ENCODE assay signal across 8 mouse cellular contexts in genomic region chr15:83204731-83205451, GRCm38 (mm10). TPM values are rescaled to one million over a fixed set of nuclear protein-coding genes. Genes with fewer than 3 reads are reported as not detected.
DNase-seq lines count a peak whose midpoint lies in the region; ATAC-seq lines count a peak whose summit lies in the region.

No protein-coding gene starts in this region.

- H3K4me1 ChIP-seq in heart, embryonic 14.5 days (ENCODE audit: control insufficient read depth in 2 of 2, insufficient read depth in 2 of 2, low read length in 2 of 2) = peaks cover 2 to 4% of the 10 kb centered on the region in 2 experiments; a peak in 2 of 4 replicates
- peaks cover 19% of the 10 kb centered on the region for H3K4me1 ChIP-seq in liver, embryonic 12.5 days
- 0 out of 2 replicates have a peak, but pooled peaks cover 3% of the 10 kb centered on the region for H3K4me1 ChIP-seq in neural tube, embryonic 11.5 days (ENCODE audit: control insufficient read depth, insufficient read depth, low read length)

- H3K4me3 ChIP-seq in heart, embryonic 14.5 days (ENCODE audit: control insufficient read depth in 1 of 2, insufficient read depth in 1 of 2, low read depth in 1 of 2, low read length in 2 of 2) = no peak overlapping the region
- no peak overlapping the region; the same call in 1 of the 2 replicates for H3K4me3 ChIP-seq in liver, embryonic 12.5 days
- no peak overlapping the region for H3K4me3 ChIP-seq in neural tube, embryonic 11.5 days (ENCODE audit: low read depth, low read length)

- no peak overlapping the region for H3K27ac ChIP-seq in heart, embryonic 14.5 days (replicated peaks in 1 of 2; ENCODE audit: control insufficient read depth in 1 of 2, insufficient read depth in 1 of 2, low read depth in 2 of 2, low read length in 2 of 2)
- H3K27ac ChIP-seq in liver, embryonic 12.5 days = no peak overlapping the region
- H3K27ac ChIP-seq in neural tube, embryonic 11.5 days (ENCODE audit: low read depth, low read length) = no peak overlapping the region

- no peak for ATAC-seq in heart, embryonic 14.5 days (ENCODE audit: insufficient number of reproducible peaks, insufficient read depth, low FRiP score, low read depth)
- ATAC-seq in liver, embryonic 12.5 days = peak; percentile 46; the same call in 1 of the 2 replicates
- ATAC-seq in neural tube, embryonic 11.5 days (ENCODE audit: insufficient read depth, low FRiP score, low TSS enrichment) = no peak

- no peak overlapping the region for H3K9ac ChIP-seq in heart, embryonic 14.5 days (ENCODE audit: low read length)
- H3K9ac ChIP-seq in liver, embryonic 12.5 days = no peak overlapping the region
- no peak overlapping the region for H3K9ac ChIP-seq in neural tube, embryonic 11.5 days (ENCODE audit: low read length)

- 32% methylated on average over 10 of the region's 10 CpGs for WGBS in heart, embryonic 14.5 days
- WGBS in liver, embryonic 12.5 days (ENCODE audit: insufficient replicate concordance) = 27% methylated on average over 10 of the region's 10 CpGs
- WGBS in neural tube, embryonic 11.5 days = 24% methylated on average over 9 of the region's 10 CpGs

- no peaks in the 10 kb centered on the region for H3K36me3 ChIP-seq in heart, embryonic 14.5 days (ENCODE audit: control insufficient read depth, insufficient read depth, low read length)
- no peaks in the 10 kb centered on the region for H3K36me3 ChIP-seq in liver, embryonic 12.5 days
- no peaks in the 10 kb centered on the region for H3K36me3 ChIP-seq in neural tube, embryonic 11.5 days (ENCODE audit: control insufficient read depth, insufficient read depth, low read length)

- H3K27me3 ChIP-seq in heart, embryonic 14.5 days (ENCODE audit: control insufficient read depth, insufficient read depth, low read length) = no peaks in the 10 kb centered on the region
- peaks cover 39% of the 10 kb centered on the region for H3K27me3 ChIP-seq in liver, embryonic 12.5 days (replicated peaks)
- no peaks in the 10 kb centered on the region for H3K27me3 ChIP-seq in neural tube, embryonic 11.5 days (ENCODE audit: control insufficient read depth, insufficient read depth, low read length)

- peak overlapping the region; percentile 39; the same call in 1 of the 2 replicates for H3K4me2 ChIP-seq in heart, embryonic 14.5 days (ENCODE audit: low read length)
- peak overlapping the region; percentile 49 for H3K4me2 ChIP-seq in liver, embryonic 12.5 days
- peak overlapping the region; percentile 4; the same call in 1 of the 2 replicates for H3K4me2 ChIP-seq in neural tube, embryonic 11.5 days (ENCODE audit: low read depth)

- peak; percentile 77 for DNase-seq in 3T3-L1 (ENCODE audit: low read depth, low spot score)
- peak; percentile 93 for DNase-seq in MN1 (ENCODE audit: low spot score)
- peak; percentile 39 to 69 for DNase-seq in cerebellum, postnatal 36 days
- peak; percentile 64 for DNase-seq in kidney, postnatal 10 days
- no peak for DNase-seq in neural tube, embryonic 11.5 days (ENCODE audit: low spot score)
- no peak for DNase-seq in urinary bladder, postnatal 10 days (ENCODE audit: low spot score)

- no peaks in the 10 kb centered on the region for H3K9me3 ChIP-seq in heart, embryonic 14.5 days (ENCODE audit: control insufficient read depth, low read length)
- no peaks in the 10 kb centered on the region for H3K9me3 ChIP-seq in liver, embryonic 12.5 days (replicated peaks)
- no peaks in the 10 kb centered on the region for H3K9me3 ChIP-seq in neural tube, embryonic 11.5 days (ENCODE audit: control insufficient read depth, low read length)

RNA-seq across cellular contexts. Expression of gene Cyb5r3, which starts 32.5 kb away (rescaled TPM):
- polyA plus RNA-seq in heart, embryonic 14.5 days (2014; fragmentation: Nextera tagmentation; extraction: Ambion mirVana) = 161 and 163 TPM in 2 replicates
- polyA plus RNA-seq in liver, embryonic 12.5 days (2016; fragmentation: Nextera tagmentation; extraction: Ambion mirVana) = 151 and 172 TPM in 2 replicates
- polyA plus RNA-seq in neural tube, embryonic 11.5 days (2014; fragmentation: Nextera tagmentation; extraction: Ambion mirVana) = 175 and 179 TPM in 2 replicates

RNA-seq across cellular contexts. Expression of gene A4galt, which starts 46.7 kb away (rescaled TPM):
- 0.43 and 0.88 TPM in 2 replicates for polyA plus RNA-seq in heart, embryonic 14.5 days (2014; fragmentation: Nextera tagmentation; extraction: Ambion mirVana)
- 0.08 TPM in 2 replicates for polyA plus RNA-seq in liver, embryonic 12.5 days (2016; fragmentation: Nextera tagmentation; extraction: Ambion mirVana)
- polyA plus RNA-seq in neural tube, embryonic 11.5 days (2014; fragmentation: Nextera tagmentation; extraction: Ambion mirVana) = 0.60 and 0.81 TPM in 2 replicates

RNA-seq across cellular contexts. Expression of gene Poldip3, which starts 55.7 kb away (rescaled TPM):
- polyA plus RNA-seq in heart, embryonic 14.5 days (2014; fragmentation: Nextera tagmentation; extraction: Ambion mirVana) = 76.9 and 79.2 TPM in 2 replicates
- 83.0 and 86.7 TPM in 2 replicates for polyA plus RNA-seq in liver, embryonic 12.5 days (2016; fragmentation: Nextera tagmentation; extraction: Ambion mirVana)
- 180 and 196 TPM in 2 replicates for polyA plus RNA-seq in neural tube, embryonic 11.5 days (2014; fragmentation: Nextera tagmentation; extraction: Ambion mirVana)

Comparison
In these comparisons a context has a peak if more than half of its experiments do, and no peak if none do; other contexts are left out.
1. DNase-seq: peak in 3T3-L1 (single experiment), MN1 (single experiment), cerebellum, postnatal 36 days (2 of 2) and kidney, postnatal 10 days (single experiment); none in neural tube, embryonic 11.5 days (single experiment) and urinary bladder, postnatal 10 days (single experiment).
2. Peak in every context shown above with its lines, with median percentiles within 50 percentile points of each other: H3K4me2 ChIP-seq.